Mouse (Mus musculus): Measurements from ENCODE around the gene Mrpl19. TPM values are rescaled to one million over a fixed set of nuclear protein-coding genes. Genes with fewer than 3 reads are reported as not detected.

The Mrpl19 gene
- 5.0 and 5.3 TPM in 2 replicates for polyA plus RNA-seq (2012; rRNA removed)

GRCm38 (mm10) chr6:81965296-81966067, at the start of gene Mrpl19:
Gene Mrpl19 (minus strand): TSS chr6:81965958.

GRCm38 (mm10) chr6:81923523-81924142, 42.1 kb downstream of the Mrpl19 start, which contains the start of gene Gcfc2:
Gene Gcfc2 (plus strand): TSS chr6:81923669.

Other genes starting within 250 kb of the Mrpl19 start
- 3.6 and 3.7 TPM in 2 replicates for gene Gcfc2, start 42.3 kb downstream of the Mrpl19 start, polyA plus RNA-seq (2012; rRNA removed)
- 15.6 and 17.2 TPM in 2 replicates for gene Eva1a, start 75.1 kb upstream of the Mrpl19 start, polyA plus RNA-seq (2012; rRNA removed)

Data from liver, embryonic 18 days (tissue).